Mouse (Mus musculus): ENCODE measurements around the gene Zbed3.
A peak's percentile ranks its signal among the peaks of the same experiment; 100 is the strongest.
"Not testable (repeated sequence)": the region's sequence is repeated elsewhere in the genome, so short reads cannot be mapped to it uniquely, and the experiment has no call there.

The Zbed3 gene

GRCm38 (mm10) chr13:95332086-95332899 lies 8.9 kb downstream of the Zbed3 start:
- no peak for DNase-seq (ENCODE audit: low spot score)

GRCm38 (mm10) chr13:95336122-95336677 lies 12.8 kb downstream of the Zbed3 start:
- DNase-seq (ENCODE audit: low spot score): no peak

GRCm38 (mm10) chr13:95343470-95343869 lies 20.1 kb downstream of the Zbed3 start:
- DNase-seq (ENCODE audit: low spot score): peak; percentile 21

GRCm38 (mm10) chr13:95345869-95346268 lies 22.5 kb downstream of the Zbed3 start:
- DNase-seq (ENCODE audit: low spot score): peak; percentile 24

GRCm38 (mm10) chr13:95347018-95347696 lies 23.7 kb downstream of the Zbed3 start:
- DNase-seq (ENCODE audit: low spot score): peak; percentile 54

GRCm38 (mm10) chr13:95348476-95348875 lies 25.1 kb downstream of the Zbed3 start:
- DNase-seq (ENCODE audit: low spot score): no peak

GRCm38 (mm10) chr13:95358223-95358622 lies 34.8 kb downstream of the Zbed3 start:
- DNase-seq (ENCODE audit: low spot score): no peak

- DNase-seq (ENCODE audit: low spot score): no peak
Observed at GRCm38 (mm10) chr13:95363440-95363839, 40.0 kb downstream of the Zbed3 start.

- no peak for DNase-seq (ENCODE audit: low spot score)
Observed at GRCm38 (mm10) chr13:95366356-95366755, 42.9 kb downstream of the Zbed3 start.

- peak; percentile 91 for DNase-seq (ENCODE audit: low spot score)
Observed at GRCm38 (mm10) chr13:95374701-95375553, 51.5 kb downstream of the Zbed3 start, which contains the start of gene Aggf1. Gene Aggf1 (minus strand): TSS chr13:95375352.

- DNase-seq (ENCODE audit: low spot score): no peak
Observed at GRCm38 (mm10) chr13:95375554-95375914, 52.1 kb downstream of the Zbed3 start.

- DNase-seq (ENCODE audit: low spot score): not testable (repeated sequence)
Observed at GRCm38 (mm10) chr13:95376689-95377289, 53.4 kb downstream of the Zbed3 start.

GRCm38 (mm10) chr13:95378696-95379095 lies 55.3 kb downstream of the Zbed3 start:
- no peak for DNase-seq (ENCODE audit: low spot score)

GRCm38 (mm10) chr13:95382418-95382817 lies 59.0 kb downstream of the Zbed3 start:
- no peak for DNase-seq (ENCODE audit: low spot score)

Data from yolk sac, embryonic 10.5 days (tissue).